Mouse (Mus musculus): ENCODE data around the gene Ankrd31.
A peak's percentile ranks its signal among the peaks of the same experiment; 100 is the strongest.
"Not testable (repeated sequence)": the region's sequence is repeated elsewhere in the genome, so short reads cannot be mapped to it uniquely, and the experiment has no call there.

Ankrd31 gene

GRCm38 (mm10) chr13:96748109-96748845 is at the start of gene Ankrd31:
Gene Ankrd31, plus strand, starts transcription at chr13:96748272.
- no peak for DNase-seq

GRCm38 (mm10) chr13:96702567-96703278 is 45.3 kb upstream of the Ankrd31 start:
- no peak for DNase-seq

- no peak for DNase-seq
Measured at GRCm38 (mm10) chr13:96709269-96710233, 38.5 kb upstream of the Ankrd31 start.

GRCm38 (mm10) chr13:96716311-96716710 is 31.8 kb upstream of the Ankrd31 start:
- no peak for DNase-seq

GRCm38 (mm10) chr13:96717821-96718220 is 30.3 kb upstream of the Ankrd31 start:
- DNase-seq, result no peak

GRCm38 (mm10) chr13:96720003-96720402 is 28.1 kb upstream of the Ankrd31 start:
- no peak for DNase-seq

GRCm38 (mm10) chr13:96728289-96728688 is 19.8 kb upstream of the Ankrd31 start:
- no peak for DNase-seq

GRCm38 (mm10) chr13:96729146-96729545 is 18.9 kb upstream of the Ankrd31 start:
- DNase-seq, result no peak

- DNase-seq, result no peak
Measured at GRCm38 (mm10) chr13:96730116-96730515, 18.0 kb upstream of the Ankrd31 start.

GRCm38 (mm10) chr13:96735175-96735574 is 12.9 kb upstream of the Ankrd31 start:
- DNase-seq, result peak in 1 of 2 experiments; percentile 10

- DNase-seq, result no peak
Measured at GRCm38 (mm10) chr13:96740159-96740558, 7.9 kb upstream of the Ankrd31 start.

- DNase-seq, result no peak
Measured at GRCm38 (mm10) chr13:96742871-96743270, 5.2 kb upstream of the Ankrd31 start.

- peak; percentile 12 to 20 for DNase-seq
Measured at GRCm38 (mm10) chr13:96746055-96746454, 2.0 kb upstream of the Ankrd31 start.

- no peak for DNase-seq
Measured at GRCm38 (mm10) chr13:96749859-96750258, 1.8 kb downstream of the Ankrd31 start.

GRCm38 (mm10) chr13:96760848-96761247 is 12.8 kb downstream of the Ankrd31 start:
- DNase-seq, result no peak

GRCm38 (mm10) chr13:96786071-96786470 is 38.0 kb downstream of the Ankrd31 start:
- DNase-seq, result not testable (repeated sequence)

- no peak for DNase-seq
Measured at GRCm38 (mm10) chr13:96793451-96793850, 45.4 kb downstream of the Ankrd31 start.

- DNase-seq, result no peak
Measured at GRCm38 (mm10) chr13:96795301-96795700, 47.2 kb downstream of the Ankrd31 start.

GRCm38 (mm10) chr13:96797500-96797899 is 49.4 kb downstream of the Ankrd31 start:
- DNase-seq, result peak; percentile 63 to 71

GRCm38 (mm10) chr13:96849752-96850151 is 101.7 kb downstream of the Ankrd31 start:
- DNase-seq, result no peak

- no peak for DNase-seq
Measured at GRCm38 (mm10) chr13:96852133-96852532, 104.1 kb downstream of the Ankrd31 start.

- DNase-seq, result peak; percentile 15 to 48
Measured at GRCm38 (mm10) chr13:96853256-96853655, 105.2 kb downstream of the Ankrd31 start.

- DNase-seq, result peak; percentile 84 to 89
Measured at GRCm38 (mm10) chr13:96855191-96855590, 107.1 kb downstream of the Ankrd31 start.
